Mouse (Mus musculus): Measurements from ENCODE around the gene Fbxo7.
"Not testable (repeated sequence)": the region's sequence is repeated elsewhere in the genome, so short reads cannot be mapped to it uniquely, and the experiment has no call there.

The Fbxo7 gene

GRCm38 (mm10) chr10:86021749-86022473 lies at the start of gene Fbxo7:
Gene Fbxo7, plus strand, starts transcription at chr10:86021972.
- peak; percentile 62 to 79 for DNase-seq (ENCODE audit: low spot score in 2 of 2)

GRCm38 (mm10) chr10:85972915-85973314 lies 48.9 kb upstream of the Fbxo7 start:
- peak in 1 of 2 experiments; percentile 20 for DNase-seq (ENCODE audit: low spot score in 2 of 2)

- DNase-seq (ENCODE audit: low spot score in 2 of 2), result no peak
Measured at GRCm38 (mm10) chr10:85989412-85990115, 32.2 kb upstream of the Fbxo7 start.

- DNase-seq (ENCODE audit: low spot score in 2 of 2), result no peak
Measured at GRCm38 (mm10) chr10:85992412-85992811, 29.4 kb upstream of the Fbxo7 start.

- DNase-seq (ENCODE audit: low spot score in 2 of 2), result no peak
Measured at GRCm38 (mm10) chr10:85993836-85994235, 27.9 kb upstream of the Fbxo7 start.

- no peak for DNase-seq (ENCODE audit: low spot score in 2 of 2)
Measured at GRCm38 (mm10) chr10:85994543-85995104, 27.1 kb upstream of the Fbxo7 start.

- DNase-seq (ENCODE audit: low spot score in 2 of 2), result no peak
Measured at GRCm38 (mm10) chr10:86000447-86000846, 21.3 kb upstream of the Fbxo7 start.

- no peak for DNase-seq (ENCODE audit: low spot score in 2 of 2)
Measured at GRCm38 (mm10) chr10:86006455-86006854, 15.3 kb upstream of the Fbxo7 start.

GRCm38 (mm10) chr10:86009688-86010087 lies 12.1 kb upstream of the Fbxo7 start:
- DNase-seq (ENCODE audit: low spot score in 2 of 2), result no peak

GRCm38 (mm10) chr10:86010636-86011035 lies 11.1 kb upstream of the Fbxo7 start:
- DNase-seq (ENCODE audit: low spot score in 2 of 2), result no peak

- no peak for DNase-seq (ENCODE audit: low spot score in 2 of 2)
Measured at GRCm38 (mm10) chr10:86011172-86011571, 10.6 kb upstream of the Fbxo7 start.

- no peak for DNase-seq (ENCODE audit: low spot score in 2 of 2)
Measured at GRCm38 (mm10) chr10:86011781-86012180, 10.0 kb upstream of the Fbxo7 start, which contains the start of gene Bpifc. Gene Bpifc, minus strand, starts transcription at chr10:86011895.

- DNase-seq (ENCODE audit: low spot score in 2 of 2), result no peak
Measured at GRCm38 (mm10) chr10:86017781-86018180, 4.0 kb upstream of the Fbxo7 start.

GRCm38 (mm10) chr10:86018813-86019212 lies 3.0 kb upstream of the Fbxo7 start:
- no peak for DNase-seq (ENCODE audit: low spot score in 2 of 2)

- no peak for DNase-seq (ENCODE audit: low spot score in 2 of 2)
Measured at GRCm38 (mm10) chr10:86021408-86021748, 394 bp upstream of the Fbxo7 start.

GRCm38 (mm10) chr10:86022474-86022816 lies 673 bp downstream of the Fbxo7 start:
- DNase-seq (ENCODE audit: low spot score in 2 of 2), result no peak

GRCm38 (mm10) chr10:86023149-86023548 lies 1.4 kb downstream of the Fbxo7 start:
- DNase-seq (ENCODE audit: low spot score in 2 of 2), result no peak

GRCm38 (mm10) chr10:86025906-86026305 lies 4.1 kb downstream of the Fbxo7 start:
- DNase-seq (ENCODE audit: low spot score in 2 of 2), result no peak

GRCm38 (mm10) chr10:86026354-86026753 lies 4.6 kb downstream of the Fbxo7 start:
- no peak for DNase-seq (ENCODE audit: low spot score in 2 of 2)

- not testable (repeated sequence) for DNase-seq (ENCODE audit: low spot score in 2 of 2)
Measured at GRCm38 (mm10) chr10:86026807-86027206, 5.0 kb downstream of the Fbxo7 start.

GRCm38 (mm10) chr10:86030743-86031142 lies 9.0 kb downstream of the Fbxo7 start:
- no peak for DNase-seq (ENCODE audit: low spot score in 2 of 2)

GRCm38 (mm10) chr10:86032517-86032916 lies 10.7 kb downstream of the Fbxo7 start:
- DNase-seq (ENCODE audit: low spot score in 2 of 2), result no peak

Measured in frontal cortex, postnatal 14 days (tissue).